Mouse (Mus musculus) cortical plate, adult 2 months (tissue): ENCODE results near the gene Prkcz.

Experiments used
- CTCF ChIP-seq: fragments of 200-500 bp; IDR thresholded peaks from 2 replicates; pipeline ENCODE4 v1.5.1; 2011; ENCODE audit warnings: mild to moderate bottlenecking, control low read depth, low read length; ENCODE audit not compliant: insufficient read depth; ENCODE audit errors: extremely low read depth
- POLR2A ChIP-seq: fragments of 200-500 bp; IDR thresholded peaks from 2 replicates; pipeline ENCODE4 v1.6.1; 2011; ENCODE audit warnings: mild to moderate bottlenecking, low read length, control low read depth; ENCODE audit not compliant: insufficient read depth; ENCODE audit errors: extremely low read depth

GRCm38 (mm10) chr4:155225918-155226317 is 135.2 kb downstream of the Prkcz start:
- TF ChIP-seq CTCF (no peak), POLR2A (no peak)
